25 mouse cellular contexts compared by ENCODE assay signal in the genomic region with DNA sequence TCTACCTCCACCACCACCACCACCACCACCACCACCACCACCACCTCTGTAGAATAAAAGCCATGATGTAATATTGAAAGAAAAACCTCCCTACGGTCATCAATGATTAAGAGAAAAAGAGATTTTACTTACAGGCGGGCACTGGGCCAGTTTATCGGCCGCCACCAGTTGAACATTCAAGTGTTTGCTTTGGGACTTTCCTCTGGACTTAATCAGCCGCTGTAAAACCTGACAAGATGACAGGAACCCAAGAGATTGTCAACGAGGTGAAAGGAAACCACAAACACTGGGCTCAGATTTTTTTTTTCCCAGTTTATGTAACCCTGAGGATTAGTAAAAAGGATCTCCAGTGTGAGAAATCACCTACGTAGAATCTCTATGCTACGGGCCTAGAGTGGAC.
"Had no signal": no experiment of that assay in that cellular context is flagged by ENCODE, and none has a peak within 500 bp of the region (broad histone marks: within the 10 kb centered on the region; RNA-seq: fewer than 3 reads in every experiment).

No protein-coding gene starts in this region.

- DNase-seq: kidney, adult 11 months; kidney, adult 8-10 months; kidney, postnatal 10 days; kidney, postnatal 36 days; layer of hippocampus, postnatal 36 days; left cerebral cortex, postnatal 4 days; liver, postnatal 0 days; midbrain, embryonic 14.5 days; right cerebral cortex, adult 18-20 months; right cerebral cortex, postnatal 14 days; spleen, adult 18-20 months; thymus, postnatal 36 days had no signal

- ATAC-seq: intestine, embryonic 15.5 days had no signal

- H3K27ac ChIP-seq: intestine, embryonic 15.5 days; kidney, embryonic 15.5 days; left cerebral cortex, adult 2 months; limb, embryonic 12.5 days; limb, embryonic 15.5 days; macrophage; neural tube, embryonic 12.5 days; neural tube, embryonic 15.5 days; stomach, embryonic 15.5 days had no signal

- H3K4me3 ChIP-seq: intestine, embryonic 15.5 days; kidney, embryonic 15.5 days; left cerebral cortex, adult 2 months; limb, embryonic 12.5 days; limb, embryonic 15.5 days; megakaryocyte, embryonic 14.5 days; neural tube, embryonic 12.5 days; neural tube, embryonic 15.5 days; stomach, embryonic 15.5 days had no signal

- H3K4me1 ChIP-seq: intestine, embryonic 15.5 days; kidney, embryonic 15.5 days; limb, embryonic 12.5 days; limb, embryonic 15.5 days; megakaryocyte, embryonic 14.5 days; neural tube, embryonic 12.5 days; neural tube, embryonic 15.5 days; stomach, embryonic 15.5 days had no signal

- H3K36me3 ChIP-seq: intestine, embryonic 15.5 days; kidney, embryonic 15.5 days; limb, embryonic 12.5 days; limb, embryonic 15.5 days; stomach, embryonic 15.5 days had no signal

- H3K4me2 ChIP-seq: intestine, embryonic 15.5 days; kidney, embryonic 15.5 days; limb, embryonic 12.5 days; limb, embryonic 15.5 days; liver, embryonic 11.5 days; midbrain, embryonic 11.5 days; neural tube, embryonic 12.5 days; neural tube, embryonic 15.5 days; stomach, embryonic 15.5 days had no signal

- H3K27me3 ChIP-seq: intestine, embryonic 15.5 days; kidney, embryonic 15.5 days; limb, embryonic 12.5 days; limb, embryonic 15.5 days; neural tube, embryonic 12.5 days; neural tube, embryonic 15.5 days; stomach, embryonic 15.5 days had no signal

- H3K9ac ChIP-seq: intestine, embryonic 15.5 days; kidney, embryonic 15.5 days; limb, embryonic 12.5 days; limb, embryonic 15.5 days; liver, embryonic 14.5 days; liver, postnatal 0 days; neural tube, embryonic 12.5 days; neural tube, embryonic 15.5 days; stomach, embryonic 15.5 days had no signal

- H3K9me3 ChIP-seq: intestine, embryonic 15.5 days; kidney, embryonic 15.5 days; limb, embryonic 12.5 days; limb, embryonic 15.5 days; megakaryocyte, embryonic 14.5 days; neural tube, embryonic 12.5 days; neural tube, embryonic 15.5 days; stomach, embryonic 15.5 days had no signal
